Mouse (Mus musculus) megakaryocyte, adult 5-6 weeks (primary cell): ENCODE data around the gene Tspo2. TPM values are rescaled to one million over a fixed set of nuclear protein-coding genes. Genes with fewer than 3 reads are reported as not detected.
"Not testable (repeated sequence)": the region's sequence is repeated elsewhere in the genome, so short reads cannot be mapped to it uniquely, and the experiment has no call there.

ENCODE experiments used
- ATAC-seq: 2 replicates; pipeline ENCODE4 v1.8.0; 2016; ENCODE audit warnings: mild to moderate bottlenecking, inconsistent platforms; ENCODE audit not compliant: poor library complexity, severe bottlenecking
- total RNA-seq, 2 experiments: library from RNA; stranded (forward) in 1 of 2; stranded (reverse) in 1 of 2; fragments of 153-499, 151-499 nt in 1 of 2; fragments of 221-1000, 200-1000 nt in 1 of 2; gene quantifications; 2 replicates each; pipeline versions ENCODE4 v1.2.3 to v1.2.4; 2015 to 2017

Gene Tspo2
- total RNA-seq (2015): 3.2 and 5.3 TPM in 2 replicates
- total RNA-seq (2017): 4.4 and 14.3 TPM in 2 replicates

GRCm38 (mm10) chr17:48451353-48451675, at the start of gene Tspo2:
TSS of gene Tspo2 (minus strand) at chr17:48451522.
- peak; percentile 28; the same call in 1 of the 2 replicates for ATAC-seq

- ATAC-seq: no peak
These were observed 49.6 kb upstream of the Tspo2 start for GRCm38 (mm10) chr17:48500846-48501445.

GRCm38 (mm10) chr17:48497986-48498385, 46.7 kb upstream of the Tspo2 start:
- ATAC-seq: no peak

GRCm38 (mm10) chr17:48493986-48494385, 42.7 kb upstream of the Tspo2 start:
- no peak for ATAC-seq

- no peak for ATAC-seq
These were observed 42.3 kb upstream of the Tspo2 start for GRCm38 (mm10) chr17:48493582-48493981.

- no peak for ATAC-seq
These were observed 41.3 kb upstream of the Tspo2 start for GRCm38 (mm10) chr17:48492621-48493020.

GRCm38 (mm10) chr17:48489466-48489865, 38.1 kb upstream of the Tspo2 start:
- no peak for ATAC-seq

- ATAC-seq: no peak
These were observed 32.9 kb upstream of the Tspo2 start for GRCm38 (mm10) chr17:48484191-48484590.

GRCm38 (mm10) chr17:48483764-48484163, 32.4 kb upstream of the Tspo2 start:
- ATAC-seq: no peak

- ATAC-seq: no peak
These were observed 28.6 kb upstream of the Tspo2 start for GRCm38 (mm10) chr17:48479952-48480351.

GRCm38 (mm10) chr17:48475444-48475843, 24.1 kb upstream of the Tspo2 start:
- ATAC-seq: no peak

GRCm38 (mm10) chr17:48474282-48474681, 23.0 kb upstream of the Tspo2 start:
- ATAC-seq: not testable (repeated sequence)

GRCm38 (mm10) chr17:48467395-48468231, 16.3 kb upstream of the Tspo2 start:
- ATAC-seq: peak; percentile 85

GRCm38 (mm10) chr17:48466769-48467394, 15.6 kb upstream of the Tspo2 start:
- no peak for ATAC-seq

- no peak for ATAC-seq
These were observed 12.1 kb upstream of the Tspo2 start for GRCm38 (mm10) chr17:48463391-48463790.

- peak; percentile 45 for ATAC-seq
These were observed 10.8 kb upstream of the Tspo2 start for GRCm38 (mm10) chr17:48462096-48462495.

- ATAC-seq: peak; percentile 79
These were observed 6.8 kb upstream of the Tspo2 start for GRCm38 (mm10) chr17:48457971-48458653.

- no peak for ATAC-seq
These were observed 4.6 kb upstream of the Tspo2 start for GRCm38 (mm10) chr17:48455955-48456354.

- no peak for ATAC-seq
These were observed 3.4 kb upstream of the Tspo2 start, which contains the start of gene Unc5cl for GRCm38 (mm10) chr17:48454688-48455087. TSS of gene Unc5cl (plus strand) at chr17:48454901.

- ATAC-seq: no peak
These were observed 2.9 kb upstream of the Tspo2 start for GRCm38 (mm10) chr17:48454190-48454589.

- no peak for ATAC-seq
These were observed 2.2 kb upstream of the Tspo2 start for GRCm38 (mm10) chr17:48453489-48453888.
